Mouse (Mus musculus) lung, postnatal 14 days (tissue): Measurements from ENCODE around the gene Pecam1.

Experiments
- DNase-seq: peaks from one replicate; pipeline ENCODE4 v3.0.0; 2021

The Pecam1 gene

DNA sequence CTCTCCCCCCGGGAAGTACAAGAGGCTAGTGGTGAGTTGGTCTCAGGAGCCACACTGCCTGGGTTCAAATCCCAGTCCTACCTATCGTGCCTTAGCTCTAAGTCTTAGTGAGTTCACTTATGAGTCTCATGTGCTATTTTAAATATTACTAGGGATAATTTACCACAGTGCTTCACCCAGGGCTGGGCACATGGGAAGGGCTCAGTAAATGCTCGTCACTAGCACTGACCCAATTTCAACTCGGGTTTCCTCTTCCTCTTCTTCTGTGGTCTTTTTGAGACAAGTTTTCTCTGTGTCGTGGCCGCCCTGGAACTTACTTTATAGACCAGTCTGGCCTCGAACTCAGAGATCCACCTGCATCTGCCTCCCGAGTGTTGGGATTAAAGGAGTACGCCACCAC is 63.1 kb downstream of the Pecam1 start:
- DNase-seq = no peak

DNA sequence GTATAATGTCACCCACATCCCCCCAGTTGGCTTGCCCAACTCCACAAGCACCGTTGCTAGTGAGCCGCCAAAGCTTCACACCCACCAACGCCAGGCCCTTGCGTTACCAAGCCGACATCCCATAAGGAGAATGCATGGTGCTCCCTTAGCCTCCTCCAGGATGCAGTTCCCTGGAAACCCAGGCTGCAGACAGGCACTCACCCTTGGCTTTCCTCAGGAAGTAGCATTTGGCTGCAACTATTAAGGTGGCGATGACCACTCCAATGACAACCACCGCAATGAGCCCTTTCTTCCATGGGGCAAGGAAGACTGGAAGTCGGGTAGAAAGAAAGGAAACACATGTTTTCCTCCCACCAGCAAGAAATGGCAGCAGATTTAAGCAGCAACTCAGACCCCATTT is 66.4 kb downstream of the Pecam1 start:
- DNase-seq = no peak

DNA sequence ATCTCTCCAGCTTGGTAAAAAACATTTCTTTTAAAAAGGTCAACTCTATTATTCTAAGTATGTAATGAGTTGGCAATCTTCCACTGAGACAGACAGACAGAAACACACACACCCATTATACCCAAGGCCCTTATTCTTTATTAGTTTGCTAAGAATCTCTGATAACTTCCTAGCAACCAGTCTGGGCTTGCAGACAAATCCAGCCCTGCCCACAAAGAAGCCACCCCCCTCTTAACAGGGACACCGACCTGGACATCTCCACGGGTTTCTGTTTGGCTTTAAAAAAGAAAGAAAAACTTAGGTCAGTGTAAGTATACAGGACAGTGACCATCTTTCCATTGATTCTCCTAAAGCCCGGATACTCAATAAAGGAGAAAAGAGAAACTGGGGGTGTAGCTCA is 67.1 kb downstream of the Pecam1 start:
- no peak for DNase-seq

DNA sequence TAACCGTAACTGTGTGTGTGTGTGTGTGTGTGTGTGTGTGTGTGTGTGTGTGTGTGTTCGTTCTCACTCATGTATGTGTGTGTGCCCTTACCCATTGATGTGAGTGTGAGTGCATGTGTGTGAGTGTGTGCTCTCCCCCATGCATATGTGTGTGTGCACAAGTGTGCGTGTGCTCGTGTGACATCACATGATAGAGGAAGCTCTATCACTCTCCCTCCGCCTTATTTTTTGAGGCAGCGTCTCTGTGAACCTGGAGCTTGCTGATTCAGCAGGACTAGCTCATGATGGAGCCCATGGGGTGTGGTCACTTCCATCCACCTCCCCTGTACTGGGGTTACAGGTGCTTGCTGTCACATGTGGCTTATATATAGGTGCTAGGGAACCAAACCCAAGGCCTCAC is 69.3 kb downstream of the Pecam1 start:
- DNase-seq = no peak

DNA sequence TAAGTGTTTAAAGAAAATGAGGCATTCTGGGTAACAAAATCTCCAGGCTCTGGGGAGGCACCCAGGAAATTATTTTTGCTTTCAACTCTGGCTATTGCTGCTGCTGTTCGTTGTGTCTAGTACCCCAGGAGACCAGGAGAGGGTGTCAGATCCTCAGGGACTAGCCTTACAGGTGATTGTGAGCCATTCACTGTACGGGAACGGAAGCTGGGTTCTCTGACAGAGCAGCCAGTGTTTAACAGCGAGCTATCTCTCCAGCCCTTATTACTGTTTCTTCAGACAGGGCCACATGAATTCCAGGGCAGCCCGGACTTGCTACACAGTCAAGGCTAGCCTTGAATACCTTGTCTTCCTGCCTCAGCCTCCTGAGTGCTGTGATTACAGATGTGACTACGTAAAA is 70.6 kb downstream of the Pecam1 start:
- DNase-seq = no peak

DNA sequence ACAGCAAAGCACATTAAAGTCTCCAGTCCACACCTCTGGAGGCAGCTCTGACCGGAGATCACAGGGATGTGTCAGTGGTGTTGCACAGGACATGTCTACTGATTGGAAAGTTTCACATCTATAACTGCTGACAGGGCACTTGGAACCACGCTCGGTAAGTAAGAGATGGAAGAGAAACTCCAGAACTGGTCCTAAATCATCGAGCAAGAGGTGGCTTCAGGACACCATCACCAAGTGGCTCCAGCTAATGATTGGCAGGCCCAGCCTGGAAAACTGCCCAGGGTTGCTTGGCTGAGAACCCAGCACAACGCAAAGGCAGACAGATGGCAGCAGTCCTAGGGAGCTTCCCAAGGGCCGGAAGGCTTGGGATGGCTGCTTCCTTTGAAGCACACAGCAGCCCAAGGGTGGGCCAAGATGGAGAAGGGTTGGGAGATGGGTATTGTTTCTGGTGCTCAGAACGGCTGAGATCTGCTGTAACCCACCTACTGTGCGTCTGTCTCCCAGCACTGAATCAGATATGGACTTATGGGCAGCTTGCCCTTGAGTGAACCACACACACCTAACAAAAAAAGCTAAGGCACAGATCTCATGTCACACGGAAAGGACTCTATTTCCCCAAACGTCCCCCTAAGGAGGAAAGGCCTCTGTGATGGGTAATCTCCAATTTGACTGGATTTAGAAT is 72.4 kb downstream of the Pecam1 start:
- DNase-seq = peak; percentile 93

DNA sequence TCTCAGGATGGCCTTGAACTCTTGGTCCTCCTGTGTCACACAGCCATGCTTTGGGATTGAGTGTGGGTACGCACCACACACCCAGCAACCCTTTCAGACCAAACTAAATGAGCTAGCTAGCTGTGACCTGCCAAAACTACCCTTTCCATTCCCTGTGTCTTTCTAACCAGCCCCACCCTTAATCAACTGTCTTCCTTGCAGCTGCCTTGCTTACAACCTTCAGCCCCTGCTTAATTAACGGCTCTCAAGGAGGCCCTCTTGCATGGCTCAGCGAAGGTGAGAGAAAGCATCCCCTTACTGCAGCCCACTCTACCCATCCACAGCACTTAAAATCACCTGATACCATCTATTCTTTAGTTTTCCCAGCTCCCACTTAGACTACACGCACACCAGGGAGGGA is 73.1 kb downstream of the Pecam1 start:
- no peak for DNase-seq

DNA sequence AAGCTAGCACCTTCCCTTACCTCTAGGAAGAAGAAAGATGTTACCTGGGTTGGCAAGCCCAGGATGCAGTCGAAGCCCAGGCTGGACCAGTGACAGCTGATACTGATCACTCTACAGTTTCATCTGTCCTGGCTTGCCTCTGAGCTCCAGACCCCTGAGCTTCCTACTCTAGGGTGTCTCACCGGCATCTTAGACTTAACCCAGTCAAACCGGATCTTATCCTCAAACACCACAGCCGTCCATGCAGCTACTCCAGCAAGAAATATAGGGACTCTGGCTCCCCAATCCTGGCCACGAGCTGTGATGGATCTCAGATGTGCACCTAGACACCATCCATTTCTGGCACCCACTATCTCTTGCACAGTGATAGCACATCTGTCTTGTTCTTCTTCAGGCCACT is 74.6 kb downstream of the Pecam1 start:
- no peak for DNase-seq

DNA sequence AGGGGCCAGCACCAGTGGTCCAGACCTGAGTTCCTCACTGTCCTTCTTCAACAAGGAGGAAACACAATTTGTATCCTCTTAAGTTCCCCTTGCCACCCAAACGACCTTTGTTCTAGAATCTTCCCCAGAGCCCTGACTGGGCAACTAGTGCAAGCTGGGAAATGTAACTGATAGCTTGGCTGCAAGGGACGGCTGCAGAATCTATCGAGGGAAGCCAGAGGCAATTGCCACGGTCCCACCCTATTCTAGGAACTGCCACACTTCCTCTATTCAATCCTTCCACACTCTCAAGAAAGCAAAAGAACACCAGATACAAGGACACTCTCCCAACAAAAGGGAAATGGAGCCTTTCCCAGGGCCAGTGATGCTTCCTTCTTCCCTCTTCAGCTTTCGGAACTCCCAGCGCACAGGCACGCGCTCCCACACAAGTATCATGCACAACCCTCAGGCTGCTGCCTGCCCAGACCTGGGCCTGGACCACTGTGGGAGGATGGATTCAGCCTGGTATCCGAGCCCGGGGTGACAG is 75.2 kb downstream of the Pecam1 start:
- peak; percentile 66 for DNase-seq

DNA sequence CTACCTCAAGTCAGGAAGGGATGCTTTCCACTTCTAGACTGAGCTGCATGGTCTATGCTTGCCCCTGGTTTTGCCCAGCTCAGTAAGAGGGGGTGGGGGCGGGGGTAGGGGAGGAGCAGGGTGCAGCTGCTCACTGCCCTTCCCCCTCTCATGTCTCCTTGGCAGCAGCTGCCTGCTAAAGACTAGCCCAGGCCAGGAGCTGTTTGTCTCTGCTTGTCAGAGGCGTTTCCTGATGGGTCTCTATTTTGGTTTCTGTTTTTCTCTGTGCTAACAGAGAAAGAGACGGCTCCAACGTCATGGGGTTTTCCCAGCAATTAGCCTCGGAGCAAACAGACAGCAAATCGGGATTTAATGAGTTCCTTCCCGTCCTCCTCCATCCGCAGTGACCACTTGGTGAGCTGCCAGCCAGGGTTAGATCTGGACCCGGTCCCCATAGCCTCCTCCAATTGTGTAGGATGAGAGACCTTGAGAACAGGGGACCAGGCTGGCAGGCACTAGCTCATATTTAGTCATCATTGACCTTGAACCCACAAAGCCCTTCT is 75.7 kb downstream of the Pecam1 start:
- DNase-seq = peak; percentile 87

DNA sequence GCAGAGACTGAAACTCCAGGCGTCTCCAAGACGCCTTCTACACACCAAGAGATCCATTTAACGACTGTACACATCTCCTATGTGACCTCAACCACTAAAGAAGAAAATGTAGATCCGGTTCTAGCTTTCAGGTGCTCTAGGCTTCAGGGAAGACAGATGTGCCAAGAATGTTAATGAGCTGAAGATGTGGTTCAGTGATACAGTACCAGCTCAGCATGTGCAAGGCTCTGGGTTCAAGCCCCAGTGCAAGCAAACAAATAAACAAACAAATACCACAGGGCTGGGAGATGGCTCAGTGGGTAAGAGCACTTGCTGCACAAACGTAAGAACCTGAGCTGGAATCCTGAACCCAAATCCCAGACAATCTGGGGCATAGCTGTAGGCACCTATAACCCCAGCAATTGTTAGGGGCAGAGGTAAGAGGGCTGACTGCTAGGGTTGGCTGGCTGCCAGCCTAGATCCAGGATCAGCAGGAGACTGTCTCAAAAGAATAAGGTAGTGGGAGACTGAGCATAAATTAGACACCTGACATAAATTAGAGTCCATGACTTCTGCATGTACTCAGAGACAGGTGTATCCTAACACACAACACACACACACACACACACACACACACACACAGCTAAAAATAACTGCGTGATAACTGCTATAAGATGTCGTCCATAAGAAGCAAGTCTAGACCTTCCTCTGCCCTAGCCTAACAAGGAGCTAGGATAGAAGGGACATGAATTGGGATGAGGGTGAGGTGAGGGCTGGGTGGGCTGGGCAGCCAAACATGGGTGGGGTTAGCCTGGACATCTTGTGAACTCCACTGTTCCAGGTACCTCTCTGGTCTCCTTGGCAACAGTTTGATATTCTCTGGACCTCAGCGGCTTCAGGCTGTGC is 76.5 kb downstream of the Pecam1 start:
- DNase-seq = no peak

DNA sequence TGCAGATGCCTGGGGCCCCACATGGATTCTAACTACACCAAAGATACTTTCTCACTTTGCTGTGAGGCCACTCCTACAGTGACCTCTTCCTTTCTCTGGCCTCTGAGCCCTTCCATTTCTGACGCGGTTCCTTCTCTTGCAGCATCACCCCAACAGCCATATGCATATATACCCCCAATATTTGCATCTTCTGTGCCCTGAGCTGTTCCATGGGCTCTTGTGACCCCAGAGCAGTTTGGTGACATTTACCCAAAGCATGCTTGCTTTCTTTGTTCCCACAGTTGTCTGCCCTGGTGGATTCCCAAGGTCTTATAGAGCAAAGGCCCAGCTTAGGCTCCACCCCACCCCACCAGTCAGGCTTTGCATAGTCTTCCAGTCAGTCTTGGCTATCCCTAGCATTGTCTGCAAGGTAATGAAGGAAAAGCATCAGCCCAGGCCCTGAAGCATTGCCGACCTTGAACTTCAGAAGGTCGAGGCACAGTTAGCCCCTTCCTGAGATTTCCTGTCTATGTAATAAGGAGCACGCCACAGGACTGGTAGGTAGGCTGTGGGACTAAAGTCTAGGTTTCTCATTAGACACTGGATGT is 77.4 kb downstream of the Pecam1 start:
- no peak for DNase-seq

DNA sequence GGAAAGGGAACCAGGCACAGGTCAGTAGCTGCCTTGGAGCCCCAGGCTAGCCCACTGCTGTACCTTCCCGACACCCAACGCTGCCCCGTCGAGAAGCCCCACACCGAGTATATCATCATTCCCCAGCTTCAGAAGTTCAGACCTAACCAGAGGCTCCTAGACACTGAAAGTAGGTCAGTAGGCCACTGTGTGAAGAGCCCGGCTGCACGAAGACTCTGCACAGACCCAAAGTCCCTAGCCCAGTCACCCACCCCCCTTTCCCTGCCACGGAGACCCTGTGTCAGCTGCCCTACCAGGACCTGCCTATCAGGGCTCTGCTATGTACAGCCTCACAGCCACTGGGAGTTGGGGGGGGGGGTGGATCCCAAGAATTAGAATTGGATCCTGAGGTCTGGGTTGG is 78.6 kb downstream of the Pecam1 start:
- DNase-seq = no peak

DNA sequence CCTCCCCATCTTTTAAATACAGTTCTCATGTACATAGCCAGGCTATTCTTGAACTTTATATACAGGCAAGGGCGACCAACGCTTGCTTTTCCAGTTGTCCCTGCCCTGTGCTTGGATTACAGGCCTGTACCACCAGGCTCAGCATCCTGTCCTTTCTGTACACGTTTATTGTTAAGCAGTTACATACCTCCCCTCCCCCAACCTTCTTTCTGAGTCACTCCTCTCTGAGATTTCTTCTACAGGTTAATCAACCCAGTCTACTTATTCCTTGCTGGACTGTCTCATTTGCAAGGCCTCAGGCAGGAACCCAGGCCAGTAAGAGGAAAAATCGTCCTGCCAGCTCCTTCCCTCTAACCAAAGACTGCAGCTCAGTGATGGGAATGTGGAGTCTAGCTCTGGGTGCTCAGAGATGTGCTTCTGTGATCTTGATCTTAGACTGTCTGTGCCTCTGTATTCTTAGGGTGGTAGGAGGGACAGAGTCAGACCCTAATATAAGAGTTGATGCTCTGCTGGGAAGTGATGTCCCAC is 79.4 kb downstream of the Pecam1 start:
- no peak for DNase-seq

DNA sequence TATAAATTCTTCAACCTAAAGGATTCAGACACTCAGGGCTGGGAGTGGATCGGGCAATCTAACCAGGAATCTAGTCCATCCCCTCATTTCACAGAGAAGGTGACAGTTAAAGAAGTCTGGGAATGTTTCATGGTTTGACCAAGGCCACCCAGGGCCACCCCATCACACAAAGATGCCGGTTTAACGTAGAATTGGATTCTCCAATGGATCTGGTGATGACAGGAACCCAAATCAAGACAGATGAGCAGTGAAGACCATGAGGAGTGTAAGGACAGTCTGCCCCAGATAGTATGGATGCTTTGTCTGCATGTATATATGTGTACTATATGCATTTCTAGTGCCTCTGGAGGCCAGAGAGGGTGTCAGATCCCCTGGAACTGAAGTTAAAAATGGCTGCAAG is 80.2 kb downstream of the Pecam1 start:
- DNase-seq = no peak

DNA sequence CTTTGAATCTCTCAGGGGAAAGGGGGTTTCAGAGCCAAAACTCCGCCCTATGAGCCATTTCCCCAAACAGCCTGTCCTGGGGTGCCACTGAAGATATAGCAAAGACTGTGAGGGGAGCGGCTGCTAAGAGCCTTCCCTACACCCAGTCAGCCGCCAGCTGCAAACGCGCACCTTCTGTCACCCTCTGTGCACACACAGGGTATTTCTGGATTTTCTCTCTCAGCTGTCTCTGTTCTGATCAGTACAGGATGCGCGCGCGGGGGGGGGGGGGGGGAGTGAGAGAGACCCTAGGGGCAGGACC is 80.6 kb downstream of the Pecam1 start:
- peak; percentile 37 for DNase-seq

DNA sequence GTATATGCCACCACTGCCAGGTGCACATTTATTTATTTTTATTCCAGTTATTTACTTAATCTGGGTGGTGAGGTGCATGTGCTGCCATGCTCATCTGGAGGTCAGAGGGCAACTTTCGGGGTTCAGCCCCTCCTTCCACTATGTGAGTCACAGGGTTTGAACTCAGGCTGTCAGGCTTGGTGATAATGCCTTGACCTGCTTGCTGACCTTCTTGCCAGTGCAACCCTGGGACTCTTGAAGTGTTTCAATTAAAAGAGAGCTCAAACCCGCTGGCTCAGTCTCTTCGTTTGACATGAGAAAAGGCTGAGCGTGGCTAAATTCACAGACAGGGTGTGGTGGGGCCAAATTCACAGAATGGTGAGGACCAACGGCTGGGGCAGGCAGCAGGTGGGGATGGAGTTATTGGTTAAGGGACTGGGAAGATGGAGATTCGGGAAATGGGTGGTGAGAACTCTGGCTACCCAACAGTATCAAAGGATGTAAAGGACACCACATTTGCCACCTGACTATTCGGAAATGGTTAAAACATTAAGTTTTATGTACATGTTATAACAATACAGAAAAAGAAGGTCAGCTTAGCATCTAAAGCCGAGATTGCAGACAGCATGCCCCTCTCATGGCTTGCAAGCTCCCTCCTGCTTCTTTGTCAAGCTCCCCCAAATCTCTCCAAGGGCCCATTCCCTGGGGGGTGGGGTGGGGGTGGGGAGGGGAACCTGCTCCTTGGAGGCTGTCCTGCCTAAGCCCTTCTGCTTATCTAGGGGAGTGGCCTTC is 81.1 kb downstream of the Pecam1 start:
- no peak for DNase-seq

DNA sequence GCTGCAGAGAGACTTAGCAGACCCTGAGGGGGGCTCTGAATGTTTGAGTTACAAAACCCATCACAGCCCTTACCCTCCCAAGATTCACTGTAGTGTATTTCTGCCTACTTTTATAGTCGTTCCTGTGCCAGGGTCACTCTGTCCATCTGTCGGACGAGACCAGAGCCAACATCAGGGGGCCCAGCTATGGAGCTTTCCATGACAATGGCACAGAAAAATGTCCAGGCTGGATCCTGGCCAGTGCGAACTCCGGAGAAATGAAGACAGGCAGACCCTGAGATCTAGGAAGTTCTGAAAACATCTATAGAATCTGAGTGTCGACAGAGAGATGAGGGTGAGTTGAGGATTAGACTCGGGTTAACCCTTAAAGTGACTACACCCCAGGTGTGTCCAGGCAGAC is 82.1 kb downstream of the Pecam1 start:
- no peak for DNase-seq

DNA sequence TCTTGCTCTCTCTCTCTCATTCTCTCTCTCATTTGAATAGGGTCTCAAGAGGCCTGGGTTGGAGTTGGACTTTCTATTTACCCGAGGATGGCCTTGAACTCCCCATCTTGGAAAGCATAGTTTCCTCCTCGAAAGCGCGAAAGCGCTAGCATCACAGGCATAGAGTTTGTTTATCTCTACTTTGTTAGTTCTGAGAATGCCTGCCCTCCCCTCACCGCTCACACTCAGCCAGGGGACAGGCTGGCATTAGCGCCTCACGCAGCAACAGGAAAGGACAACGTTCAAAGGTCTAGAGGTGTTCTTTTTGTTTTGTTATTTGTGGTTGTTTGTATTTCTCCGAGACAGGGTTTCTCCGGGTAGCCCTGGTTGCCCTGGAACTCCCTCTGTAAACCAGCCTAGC is 82.6 kb downstream of the Pecam1 start:
- DNase-seq = no peak

DNA sequence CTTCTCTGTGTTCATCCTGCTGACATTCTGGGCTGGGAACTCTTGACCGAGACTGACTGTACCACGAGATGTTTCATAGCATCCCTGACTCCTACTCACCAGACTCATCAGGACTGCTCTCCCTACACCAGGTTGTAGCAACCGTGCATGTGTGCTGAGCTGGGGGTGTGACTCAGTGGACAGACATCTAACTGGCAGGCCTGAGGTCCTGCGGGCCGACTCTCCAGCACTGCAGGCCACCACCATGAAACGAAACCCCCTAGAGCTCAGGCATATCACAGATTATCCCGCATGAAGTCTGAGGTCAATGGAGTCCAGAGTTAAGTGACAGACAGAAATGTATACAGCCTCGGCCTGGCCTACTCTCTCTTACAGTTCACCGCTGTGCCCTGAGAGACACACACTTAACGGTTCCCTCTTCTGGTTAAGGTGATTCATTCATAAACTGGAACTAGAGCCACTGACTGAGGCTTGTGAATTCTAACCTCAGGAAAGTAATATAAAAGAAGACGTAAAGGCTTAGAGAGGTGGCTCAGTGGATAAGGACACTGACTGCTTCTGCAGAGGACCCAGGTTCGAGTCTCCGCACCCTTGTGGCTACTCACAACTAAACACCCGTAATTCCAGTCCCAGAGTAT is 83.8 kb downstream of the Pecam1 start:
- no peak for DNase-seq

DNA sequence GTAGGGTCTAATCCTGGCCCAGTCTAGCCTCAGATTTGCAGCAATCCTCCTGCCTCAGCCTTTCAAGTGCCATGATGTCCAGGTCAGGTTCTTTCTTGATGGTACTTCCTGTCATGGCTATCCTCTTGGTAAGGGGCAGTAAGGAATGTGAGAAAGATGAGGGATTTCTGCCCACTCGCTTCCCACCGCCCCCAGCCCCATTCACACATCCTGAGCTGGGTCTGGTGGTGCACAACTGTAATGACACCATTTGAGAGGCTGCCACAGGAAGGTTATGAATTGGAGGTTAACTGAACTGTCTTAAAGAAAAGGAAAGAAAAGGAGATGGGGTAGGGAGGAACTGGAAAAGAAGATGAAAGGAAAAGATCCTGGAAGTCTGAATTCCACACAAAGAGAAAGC is 84.6 kb downstream of the Pecam1 start:
- no peak for DNase-seq

DNA sequence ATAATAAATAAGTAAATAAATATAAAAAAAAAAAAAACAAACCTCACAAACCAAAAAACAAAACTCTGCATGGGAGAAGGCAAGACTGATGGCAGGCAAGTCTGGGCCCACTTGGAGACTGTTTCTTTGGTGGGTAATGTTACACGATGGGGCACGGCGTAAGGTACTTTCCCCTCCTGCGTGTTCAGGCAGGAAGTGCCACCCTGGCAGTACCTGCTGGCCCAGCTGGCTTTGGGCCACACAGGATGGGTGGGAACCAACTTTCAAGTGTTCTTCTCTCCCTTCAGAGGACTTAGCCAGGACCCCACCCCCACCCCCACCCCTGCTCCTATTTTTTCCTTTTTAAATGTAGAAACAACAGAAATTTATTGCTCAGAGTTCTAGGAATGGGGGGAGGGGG is 85.1 kb downstream of the Pecam1 start:
- DNase-seq = peak; percentile 75
